Mouse (Mus musculus) testis, adult 2 months (tissue): ENCODE measurements around the gene Pcsk5. TPM values are rescaled to one million over a fixed set of nuclear protein-coding genes. Genes with fewer than 3 reads are reported as not detected.

Experiments used
- H3K27ac ChIP-seq: fragments of 200-500 bp; 2 replicates; pipeline ENCODE4 v1.5.1; 2012; ENCODE audit warnings: low read depth, low read length; ENCODE audit not compliant: control insufficient read depth, insufficient read depth
- H3K27me3 ChIP-seq: fragments of 200-500 bp; 2 replicates; pipeline ENCODE4 v1.6.1; 2012; ENCODE audit warnings: mild to moderate bottlenecking, low read length, moderate library complexity; ENCODE audit not compliant: control insufficient read depth, insufficient read depth
- H3K36me3 ChIP-seq: fragments of 200-500 bp; 2 replicates; pipeline ENCODE4 v1.6.1; 2012; ENCODE audit warnings: mild to moderate bottlenecking, low read length; ENCODE audit not compliant: control insufficient read depth, insufficient read depth
- H3K4me1 ChIP-seq: fragments of 200-500 bp; 2 replicates; pipeline ENCODE4 v1.6.1; 2012; ENCODE audit warnings: low read length; ENCODE audit not compliant: control insufficient read depth, insufficient read depth
- H3K4me3 ChIP-seq: fragments of 200-500 bp; 2 replicates; pipeline ENCODE4 v1.5.1; 2012; ENCODE audit warnings: low read depth, mild to moderate bottlenecking, low read length, moderate library complexity, mixed read lengths; ENCODE audit not compliant: control insufficient read depth
- CTCF ChIP-seq: fragments of 200-500 bp; IDR thresholded peaks from 2 replicates; pipeline ENCODE4 v1.5.1; 2012; ENCODE audit warnings: low read depth, mild to moderate bottlenecking, inconsistent platforms, low read length, moderate library complexity; ENCODE audit not compliant: control insufficient read depth, insufficient read depth, insufficient replicate concordance
- POLR2A ChIP-seq: fragments of 200-500 bp; IDR thresholded peaks from 2 replicates; pipeline ENCODE4 v1.6.1; 2012; ENCODE audit warnings: low read depth, mild to moderate bottlenecking, inconsistent platforms, low read length, moderate library complexity; ENCODE audit not compliant: control insufficient read depth
- polyA plus RNA-seq: library from polyadenylated mRNA; depleted of rRNA; stranded (reverse); fragments of >200 nt; gene quantifications from 2 replicates; pipeline ENCODE4 v1.2.3, GENCODE M21; 2012

Gene Pcsk5
- polyA plus RNA-seq, 1 experiment, result 0.81 TPM

GRCm38 (mm10) chr19:17848417-17848816 lies 11.0 kb upstream of the Pcsk5 start:
- no peak for TF ChIP-seq CTCF
- TF ChIP-seq POLR2A, result no peak
- Histone ChIP-seq H3K27ac (no peak overlapping the region), H3K4me3 (no peak overlapping the region), H3K27me3 (no peaks in the 10 kb centered on the region), H3K36me3 (no peaks in the 10 kb centered on the region), H3K4me1 (no peaks in the 10 kb centered on the region)

GRCm38 (mm10) chr19:17845967-17846366 lies 8.5 kb upstream of the Pcsk5 start:
- no peaks in the 10 kb centered on the region for H3K27me3 ChIP-seq
- no peaks in the 10 kb centered on the region for H3K36me3 ChIP-seq
- no peaks in the 10 kb centered on the region for H3K4me1 ChIP-seq
- H3K27ac ChIP-seq, result no peak overlapping the region
- H3K4me3 ChIP-seq, result no peak overlapping the region
- no peak for TF ChIP-seq CTCF
- no peak for TF ChIP-seq POLR2A

- TF ChIP-seq POLR2A (no peak), CTCF (no peak)
- Histone ChIP-seq H3K4me1 (peaks cover 8% of the 10 kb centered on the region), H3K4me3 (no peak overlapping the region), H3K27me3 (no peaks in the 10 kb centered on the region), H3K27ac (no peak overlapping the region), H3K36me3 (no peaks in the 10 kb centered on the region)
Observed at GRCm38 (mm10) chr19:17841586-17841985, 4.2 kb upstream of the Pcsk5 start.

DNA sequence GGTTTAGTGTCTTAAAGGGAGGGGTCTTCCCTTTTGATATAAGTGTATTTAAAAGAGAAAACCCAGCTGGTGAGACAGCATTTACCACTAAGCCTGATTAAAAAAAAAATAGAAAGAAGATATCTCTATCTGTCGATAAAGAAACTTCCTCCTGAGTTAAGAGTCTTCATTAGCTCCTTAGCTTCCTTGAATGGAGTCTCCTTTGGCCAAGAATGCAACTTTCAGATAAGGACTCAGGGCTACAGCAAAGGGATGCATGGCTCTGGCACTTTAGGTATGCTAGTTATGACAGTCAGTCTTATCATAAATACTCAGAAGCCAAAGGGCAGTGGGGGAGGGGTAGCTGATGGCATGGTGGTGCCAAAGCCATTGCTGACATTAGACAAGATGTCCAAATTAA lies 2.4 kb upstream of the Pcsk5 start:
- Histone ChIP-seq H3K27me3 (no peaks in the 10 kb centered on the region), H3K27ac (no peak overlapping the region), H3K4me3 (no peak overlapping the region), H3K4me1 (peaks cover 15% of the 10 kb centered on the region), H3K36me3 (no peaks in the 10 kb centered on the region)
- TF ChIP-seq POLR2A (no peak), CTCF (no peak)

DNA sequence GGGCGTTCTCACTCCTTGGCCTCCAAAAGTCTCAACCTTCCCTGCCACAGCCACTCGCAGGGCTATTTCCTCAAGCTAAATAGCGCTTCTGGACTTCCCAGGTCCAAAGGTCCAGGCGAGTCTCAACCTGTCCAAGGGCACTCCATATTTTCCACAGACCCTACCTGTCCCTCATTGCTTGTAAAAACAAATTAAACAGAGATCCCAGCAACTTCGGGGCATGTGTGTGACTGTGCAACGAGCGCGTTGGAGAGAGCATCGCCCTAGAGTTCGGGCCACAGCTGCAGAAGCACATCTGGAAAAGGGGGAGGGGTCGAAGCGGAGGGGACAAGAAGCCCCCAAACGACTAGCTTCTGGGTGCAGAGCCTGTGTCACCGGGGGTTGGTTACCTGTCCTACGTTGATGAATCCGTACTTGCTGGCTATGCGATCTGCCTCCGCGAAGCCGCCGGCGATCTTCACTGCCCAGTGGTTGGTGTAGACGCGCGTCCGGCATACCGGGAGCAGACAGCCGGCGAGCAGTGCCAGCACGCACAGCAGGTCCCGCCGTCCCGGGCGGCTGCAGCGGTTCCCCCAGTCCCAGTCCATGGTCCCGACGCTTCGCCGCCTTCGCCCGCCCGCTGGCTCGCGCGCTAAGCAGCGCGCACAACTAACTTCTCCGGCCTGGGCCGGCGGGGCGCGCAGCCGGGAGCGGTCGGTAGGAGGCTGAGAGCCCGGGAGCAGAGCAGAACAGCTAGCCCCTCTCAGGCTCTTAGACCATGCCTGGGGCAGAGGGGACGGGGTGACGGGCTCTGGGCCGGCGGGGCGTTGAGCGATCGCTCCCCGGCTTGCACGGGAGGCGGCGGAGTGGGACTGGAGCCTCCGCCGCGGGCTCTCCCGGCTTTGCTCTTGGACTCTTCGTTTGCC lies 614 bp downstream of the Pcsk5 start:
- Histone ChIP-seq H3K36me3 (no peaks in the 10 kb centered on the region), H3K27me3 (no peaks in the 10 kb centered on the region), H3K27ac (no peak overlapping the region), H3K4me3 (peak overlapping the region; percentile 80), H3K4me1 (peaks cover 15% of the 10 kb centered on the region)
- TF ChIP-seq CTCF (no peak), POLR2A (no peak)

- no peak for TF ChIP-seq POLR2A
- TF ChIP-seq CTCF, result peak; percentile 46; the same call in 1 of the 2 replicates
- no peak overlapping the region for H3K27ac ChIP-seq
- H3K36me3 ChIP-seq, result no peaks in the 10 kb centered on the region
- H3K4me1 ChIP-seq, result peaks cover 15% of the 10 kb centered on the region
- peak overlapping the region; percentile 80 for H3K4me3 ChIP-seq
- H3K27me3 ChIP-seq, result no peaks in the 10 kb centered on the region
Observed at GRCm38 (mm10) chr19:17835681-17836565, 1.5 kb downstream of the Pcsk5 start.

DNA sequence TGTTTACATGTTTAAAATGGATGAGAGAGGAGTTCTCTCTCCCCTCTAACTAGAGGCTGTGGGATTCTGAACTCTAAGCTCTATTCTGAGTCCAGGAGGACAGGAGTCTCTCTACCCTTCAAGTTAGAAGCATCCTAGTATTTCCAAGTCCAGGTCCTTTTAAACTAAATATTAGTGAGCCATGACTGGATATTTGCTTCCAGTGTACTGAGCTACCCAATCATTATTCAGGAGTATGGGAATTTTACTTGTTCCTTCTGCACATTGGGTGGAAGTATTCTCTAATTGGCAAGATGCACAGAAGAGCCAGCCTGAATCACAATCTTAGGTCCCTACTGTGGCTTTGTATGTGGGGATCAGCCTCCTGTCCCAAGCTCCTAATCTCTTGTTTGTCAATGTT lies 2.5 kb downstream of the Pcsk5 start:
- TF ChIP-seq CTCF, result no peak
- no peak for TF ChIP-seq POLR2A
- Histone ChIP-seq H3K36me3 (no peaks in the 10 kb centered on the region), H3K27ac (no peak overlapping the region), H3K4me3 (no peak overlapping the region), H3K27me3 (no peaks in the 10 kb centered on the region), H3K4me1 (peaks cover 15% of the 10 kb centered on the region)
